Mouse (Mus musculus) monocyte, adult 2 months (primary cell): ENCODE results near the gene Gm10100.
"Not testable (repeated sequence)": the region's sequence is repeated elsewhere in the genome, so short reads cannot be mapped to it uniquely, and the experiment has no call there.

Experiments used
- DNase-seq, 2 experiments: peaks; one replicate each; pipeline ENCODE4 v3.0.0; 2022; ENCODE audit warnings: low spot score in 2 of 2, low read depth in 1 of 2

The Gm10100 gene

DNA sequence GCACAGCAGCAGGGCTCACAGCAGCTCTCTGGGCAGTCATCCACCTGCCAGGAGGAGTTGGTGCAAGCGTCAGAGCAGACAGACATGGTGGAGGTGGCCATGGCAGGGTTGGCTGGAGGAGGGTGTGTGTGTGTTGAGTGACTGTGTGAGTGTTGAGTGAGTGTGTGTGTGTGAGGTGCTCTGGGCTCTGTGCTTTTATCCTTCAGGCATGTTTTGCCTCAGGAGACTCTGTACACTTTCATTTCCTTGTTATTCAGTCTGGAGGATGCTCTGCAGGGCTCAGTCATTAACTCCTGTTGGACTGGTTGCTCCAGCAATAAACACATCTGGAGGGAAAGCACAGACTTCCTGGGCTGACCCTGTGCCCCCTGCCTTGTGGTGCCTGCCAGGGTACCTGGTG, 25.0 kb downstream of the Gm10100 start, which contains the start of gene Gm9736:
TSS of gene Gm9736 (minus strand) at position 101 of the 400 bp plus-strand sequence.
- not testable (repeated sequence) for DNase-seq

- not testable (repeated sequence) for DNase-seq
These were observed 26.0 kb downstream of the Gm10100 start for GRCm38 (mm10) chr10:77752312-77752711.

GRCm38 (mm10) chr10:77753448-77753847, 27.2 kb downstream of the Gm10100 start:
- DNase-seq, result no peak

- DNase-seq, result not testable (repeated sequence)
These were observed 33.3 kb downstream of the Gm10100 start, which contains the start of gene Gm3233 for GRCm38 (mm10) chr10:77759582-77759981. Gene Gm3233, minus strand, starts transcription at chr10:77759682.

- DNase-seq, result no peak
These were observed 43.4 kb downstream of the Gm10100 start for GRCm38 (mm10) chr10:77769727-77770126.

DNA sequence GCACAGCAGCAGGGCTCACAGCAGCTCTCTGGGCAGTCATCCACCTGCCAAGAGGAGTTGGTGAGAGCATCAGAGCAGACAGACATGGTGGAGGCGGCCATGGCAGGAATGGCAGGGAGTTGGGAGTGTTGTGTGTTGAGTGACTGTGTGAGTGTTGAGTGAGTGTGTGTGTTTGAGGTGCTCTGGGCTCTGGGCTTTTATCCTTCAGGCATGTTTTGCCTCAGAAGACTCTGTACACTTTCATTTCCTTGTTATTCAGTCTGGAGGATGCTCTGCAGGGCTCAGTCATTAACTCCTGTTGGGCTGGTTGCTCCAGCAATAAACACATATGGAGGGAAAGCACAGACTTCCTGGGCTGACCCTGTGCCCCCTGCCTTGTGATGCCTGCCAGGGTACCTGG, 44.9 kb downstream of the Gm10100 start, which contains the start of gene Gm3238:
TSS of gene Gm3238 (minus strand) at position 101 of the 400 bp plus-strand sequence.
- not testable (repeated sequence) for DNase-seq

- DNase-seq, result not testable (repeated sequence)
These were observed 45.9 kb downstream of the Gm10100 start for GRCm38 (mm10) chr10:77772142-77772541.
